Mouse (Mus musculus): ENCODE measurements around the gene Ptprh.

Ptprh gene

GRCm38 (mm10) chr7:4523205-4524130 lies 80.4 kb downstream of the Ptprh start:
- CTCF ChIA-PET = interaction anchor here (0.6 to 0.7 kb wide), 3 partner anchors 63 to 1634 kb away, joined by 4 to 8 read pairs (median 5); partner anchors contain the start of gene Eps8l1

DNA sequence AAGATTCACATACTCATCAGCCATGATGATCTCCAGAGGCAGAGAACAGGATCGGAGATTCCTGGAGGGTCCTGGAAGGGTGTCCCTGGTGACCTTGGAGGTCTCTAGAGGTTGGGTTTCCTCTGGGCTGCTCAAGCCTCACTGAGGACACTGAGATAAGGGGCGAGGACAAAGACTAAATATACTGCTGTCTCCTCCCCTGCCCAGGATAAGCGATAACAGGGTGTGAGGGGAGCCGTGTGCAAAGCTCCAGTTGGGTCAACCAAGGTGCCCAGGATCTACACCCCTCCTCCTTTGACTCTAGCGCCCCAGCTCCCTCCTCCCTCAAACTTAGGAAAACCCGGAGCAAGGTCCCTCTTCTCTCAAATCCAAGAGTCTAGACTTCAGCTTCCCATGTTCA lies 81.5 kb downstream of the Ptprh start:
- CTCF ChIA-PET = interaction anchor here (0.5 kb wide), 1 partner anchor 295 kb away, joined by 8 read pairs; no protein-coding TSS in a partner anchor

- CTCF ChIA-PET = no interaction called here
Observed at GRCm38 (mm10) chr7:4521231-4522003, 82.4 kb downstream of the Ptprh start.

- CTCF ChIA-PET = no interaction called here
Observed at GRCm38 (mm10) chr7:4518487-4518886, 85.4 kb downstream of the Ptprh start.

DNA sequence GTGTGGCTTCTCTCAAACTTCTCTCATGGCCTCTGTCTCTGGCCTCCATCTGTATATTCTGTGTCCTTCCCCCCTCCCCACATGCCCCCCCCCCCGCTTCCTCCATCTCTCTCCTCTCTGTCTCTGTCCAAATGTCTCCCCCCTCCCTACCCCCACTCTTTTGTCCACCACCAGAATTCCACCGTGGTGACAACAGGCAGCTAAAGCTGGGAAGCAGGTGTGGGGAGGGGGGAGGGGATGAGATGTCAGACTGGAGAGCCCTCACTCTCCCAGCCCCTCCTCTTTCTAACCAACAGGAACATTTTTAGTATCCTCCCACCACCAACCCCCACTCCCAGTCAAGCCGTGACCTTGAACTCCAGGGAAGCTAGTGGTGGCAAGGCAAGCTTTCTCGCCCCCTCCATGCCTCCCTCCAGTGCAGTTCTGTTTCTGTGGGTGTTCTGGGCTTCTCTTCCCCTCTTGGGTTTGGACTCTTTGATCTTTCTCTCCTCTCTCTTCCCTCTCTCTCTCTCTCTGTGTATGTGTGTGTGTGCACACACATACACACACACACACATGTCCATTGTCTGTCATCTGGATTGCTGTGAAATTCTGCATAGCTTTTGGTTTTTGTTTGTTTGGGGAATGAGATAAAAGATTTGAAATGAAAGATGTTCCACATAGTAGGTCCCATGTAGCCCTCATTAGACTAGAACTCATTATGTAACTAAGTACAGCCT lies 87.3 kb downstream of the Ptprh start, which contains the start of gene Tnnt1:
Tnnt1 (minus strand) TSS at position 51 of the 719 bp plus-strand sequence.
- CTCF ChIA-PET = interaction anchor here (0.7 kb wide), 1 partner anchor 28 kb away, joined by 3 read pairs; no protein-coding TSS in a partner anchor

DNA sequence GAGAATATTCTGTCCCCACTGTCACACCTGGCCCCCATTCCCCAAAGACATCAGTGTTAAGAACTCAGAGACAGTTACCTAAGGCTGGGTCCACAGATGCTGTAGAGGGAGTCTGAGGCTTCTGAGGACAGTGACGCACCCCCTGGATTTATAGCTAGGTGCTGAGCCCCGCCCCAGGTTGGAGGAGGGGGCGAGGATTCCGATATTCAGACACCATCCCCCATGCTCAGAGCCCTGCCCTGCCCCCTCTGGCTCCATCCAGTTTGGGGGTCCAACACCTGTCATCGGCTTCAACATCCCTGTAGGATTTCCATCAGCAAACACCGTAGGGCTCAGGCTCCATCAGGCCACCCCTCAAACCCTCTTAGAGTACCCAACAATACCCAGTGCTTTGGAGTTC lies 88.0 kb downstream of the Ptprh start:
- CTCF ChIA-PET = interaction anchor here (0.6 to 0.7 kb wide), 3 partner anchors 29 to 291 kb away, joined by 3 to 15 read pairs (median 3); no protein-coding TSS in a partner anchor

GRCm38 (mm10) chr7:4513829-4514712 lies 89.8 kb downstream of the Ptprh start:
- CTCF ChIA-PET = interaction anchor here (0.6 kb wide), 1 partner anchor 26 kb away, joined by 4 read pairs; no protein-coding TSS in a partner anchor

DNA sequence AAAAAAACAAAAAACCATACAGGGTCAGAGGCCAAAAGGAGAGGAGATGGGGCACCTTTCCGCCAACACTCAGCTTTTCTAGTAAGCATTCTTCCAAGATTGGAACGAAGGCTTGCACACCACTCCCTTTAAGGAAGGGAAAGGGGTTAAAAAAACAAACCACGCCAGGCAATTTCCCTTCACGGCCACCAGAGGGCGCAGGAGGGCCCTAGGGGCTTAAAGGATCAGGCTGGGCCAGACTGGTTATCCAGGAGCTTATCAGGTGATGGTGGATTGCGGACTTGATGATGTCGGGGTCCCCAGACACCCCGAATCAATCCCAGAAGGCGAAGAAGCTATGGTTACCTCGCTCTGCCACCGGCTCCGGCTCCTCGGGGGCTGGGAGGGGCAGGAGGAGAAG lies 90.6 kb downstream of the Ptprh start:
- CTCF ChIA-PET = interaction anchor here (0.6 kb wide), 1 partner anchor 15 kb away, joined by 6 read pairs; no protein-coding TSS in a partner anchor

- CTCF ChIA-PET = interaction anchor here (0.9 kb wide), 1 partner anchor 14 kb away, joined by 3 read pairs; no protein-coding TSS in a partner anchor
Observed at GRCm38 (mm10) chr7:4511489-4512224, 92.2 kb downstream of the Ptprh start.

GRCm38 (mm10) chr7:4509863-4510608 lies 93.8 kb downstream of the Ptprh start:
- CTCF ChIA-PET = interaction anchor here (1.0 to 1.1 kb wide), 2 partner anchors 12 to 16 kb away, joined by 3 to 4 read pairs; no protein-coding TSS in a partner anchor

- CTCF ChIA-PET = interaction anchor here (0.6 kb wide), 1 partner anchor 63 kb away, joined by 5 read pairs; no protein-coding TSS in a partner anchor
Observed at GRCm38 (mm10) chr7:4508739-4509116, 95.1 kb downstream of the Ptprh start.

- CTCF ChIA-PET = interaction anchor here (0.6 kb wide), 1 partner anchor 62 kb away, joined by 5 read pairs; no protein-coding TSS in a partner anchor
Observed at GRCm38 (mm10) chr7:4508062-4508738, 95.6 kb downstream of the Ptprh start.

DNA sequence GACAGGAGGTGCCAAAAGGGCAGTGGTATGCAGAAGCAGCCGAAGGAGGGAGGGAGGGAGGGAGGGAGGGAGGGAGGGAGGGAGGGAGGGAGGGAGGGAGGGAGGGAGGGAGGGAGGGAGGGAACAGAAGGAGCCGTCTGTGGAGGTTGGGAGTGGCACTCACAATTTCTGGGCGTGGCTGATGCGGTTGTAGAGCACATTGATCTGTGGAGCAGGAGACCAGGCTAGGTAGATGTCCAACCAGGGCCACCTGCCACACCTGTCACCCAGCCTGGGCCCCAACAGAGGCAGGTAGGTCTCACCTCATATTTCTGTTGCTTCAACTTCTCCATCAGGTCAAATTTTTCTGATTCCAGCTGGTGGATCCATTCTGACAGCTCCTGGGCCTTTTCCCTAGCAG lies 96.6 kb downstream of the Ptprh start:
- CTCF ChIA-PET = no interaction called here

DNA sequence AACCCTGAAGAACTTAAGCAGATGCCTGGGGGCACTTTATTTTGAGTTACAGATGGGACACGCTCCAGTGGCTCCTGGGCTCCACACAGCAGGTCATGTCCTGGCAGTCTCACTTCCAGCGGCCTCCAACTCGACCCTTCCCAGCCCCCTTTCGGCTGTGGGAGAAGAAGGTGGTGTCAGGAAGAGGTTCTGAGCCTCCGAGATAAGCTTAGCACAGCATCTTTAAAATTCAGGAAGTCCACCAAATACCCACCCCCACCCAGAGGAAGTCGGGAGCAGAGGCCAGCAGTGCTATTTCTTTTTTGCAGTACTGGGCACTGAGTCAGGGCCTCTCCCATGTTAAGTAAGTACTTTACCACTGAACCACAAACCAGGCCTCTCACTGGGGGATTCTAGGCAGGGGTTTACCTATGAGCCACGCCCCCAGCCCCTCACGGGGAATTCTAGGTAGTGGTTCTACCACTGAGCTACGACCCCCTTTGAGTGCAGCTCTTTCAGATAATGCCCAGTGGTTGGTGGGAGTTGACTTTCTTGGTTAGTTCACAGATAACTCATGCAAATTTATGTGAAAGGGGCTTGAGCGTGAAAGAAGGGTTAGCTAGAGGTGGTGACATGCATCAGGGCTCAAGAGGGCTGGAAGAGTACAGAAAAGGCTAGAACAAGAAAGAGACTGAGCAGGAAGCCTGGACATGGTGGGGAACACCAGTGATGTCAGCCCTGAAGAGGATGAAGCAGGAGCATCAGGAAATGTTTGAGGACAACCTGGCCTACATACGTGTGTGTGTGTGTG lies 99.0 kb downstream of the Ptprh start:
- CTCF ChIA-PET = no interaction called here

DNA sequence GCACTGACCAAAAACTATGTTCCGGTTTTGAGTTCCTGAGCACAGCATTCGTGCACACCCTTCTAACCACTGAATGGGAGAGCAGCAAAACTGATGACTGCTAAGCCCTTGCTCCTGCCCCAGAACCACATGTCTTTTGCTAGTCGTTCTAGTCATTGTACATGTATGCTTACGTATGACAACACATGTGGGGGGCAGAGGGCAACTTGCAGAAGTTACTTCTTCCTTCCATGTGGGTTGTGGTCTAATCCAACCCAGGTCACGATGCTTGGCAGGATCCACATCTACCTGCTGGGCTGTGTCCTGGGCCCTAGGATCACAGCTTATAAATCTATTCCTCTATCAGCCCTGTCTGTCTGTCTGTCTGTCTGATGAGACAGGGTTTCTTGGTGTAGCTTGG lies 100.0 kb downstream of the Ptprh start:
- CTCF ChIA-PET = no interaction called here

DNA sequence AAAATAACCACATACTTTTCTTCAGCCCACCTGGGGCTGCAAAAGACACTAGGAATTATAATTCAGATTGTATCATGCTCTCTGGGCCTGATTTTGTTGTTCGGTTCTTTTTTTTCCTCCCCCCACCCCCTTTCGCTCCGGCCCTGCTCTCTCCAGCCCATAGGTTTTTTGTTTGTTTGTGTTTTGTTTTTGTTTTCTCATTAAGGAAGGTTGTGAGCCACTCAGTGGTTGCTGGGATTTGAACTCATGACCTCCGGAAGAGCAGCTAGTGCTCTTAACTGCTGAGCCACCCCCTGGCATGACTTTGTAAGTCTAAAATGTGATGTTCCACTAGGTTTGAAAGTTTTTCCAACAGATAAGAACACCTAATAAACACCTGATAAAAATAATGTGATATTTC lies 100.7 kb downstream of the Ptprh start:
- CTCF ChIA-PET = no interaction called here

DNA sequence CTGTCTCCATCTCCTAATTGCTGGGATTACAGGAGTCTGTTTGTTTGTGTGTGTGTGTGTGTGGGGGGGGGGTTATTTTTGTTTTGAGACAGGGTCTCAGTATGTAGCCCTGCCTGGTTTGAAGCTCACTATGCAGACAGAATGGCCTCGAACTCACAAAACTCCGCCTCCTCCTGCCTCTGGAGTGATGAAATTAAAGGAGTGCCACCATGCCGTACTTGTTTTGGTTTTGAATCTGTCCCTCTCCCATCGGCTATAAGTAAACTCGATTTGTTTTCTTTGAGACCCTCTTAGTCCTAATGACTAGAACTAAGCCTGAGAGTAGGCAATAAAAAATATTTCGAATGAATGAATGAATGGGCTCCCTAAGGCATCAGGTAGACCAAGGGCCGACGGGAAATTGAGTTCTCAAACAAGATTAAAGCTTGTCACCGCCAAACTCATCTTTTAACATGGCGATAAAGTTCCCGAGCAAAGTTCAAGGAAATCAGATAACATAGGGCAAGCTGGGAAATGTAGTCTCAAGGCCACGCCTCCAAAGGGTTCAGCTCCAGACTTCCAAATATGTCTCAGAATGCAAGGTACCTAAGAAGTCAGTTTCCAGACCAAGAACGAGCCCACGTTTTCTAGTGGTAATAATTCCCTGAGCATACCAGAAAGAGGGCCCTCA lies 101.3 kb downstream of the Ptprh start:
- CTCF ChIA-PET = no interaction called here

Measured in spleen, embryonic (tissue).